Mouse (Mus musculus): ENCODE results near the gene Gorasp1. TPM values are rescaled to one million over a fixed set of nuclear protein-coding genes. Genes with fewer than 3 reads are reported as not detected.

Gorasp1 gene
- polyA plus RNA-seq, 1 experiment, result 22.5 TPM

DNA sequence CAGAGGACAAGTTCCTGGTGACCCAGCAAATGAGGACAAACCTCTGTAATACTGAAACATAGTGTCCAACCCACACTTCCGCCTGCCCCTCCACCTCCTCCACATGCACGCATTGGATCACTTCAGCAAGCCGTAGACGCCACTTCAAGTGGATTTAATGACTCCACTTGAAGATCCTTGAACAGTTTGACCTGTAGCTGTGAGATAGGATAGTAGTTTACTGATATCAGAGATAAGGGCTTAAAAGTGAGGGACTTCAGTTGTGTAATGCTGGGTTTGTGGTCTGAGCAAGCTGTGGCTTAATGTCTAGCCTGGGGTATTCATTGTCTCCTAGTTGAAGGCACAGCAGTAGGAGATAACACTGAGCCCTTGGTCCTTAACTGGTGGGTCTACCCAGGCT, 13.9 kb downstream of the Gorasp1 start:
- no peak for DNase-seq (ENCODE audit: low read depth)
- TF ChIP-seq CTCF (IDR thresholded peaks at IDR 0.05; ENCODE audit: borderline replicate concordance, extremely low read depth, insufficient read depth, insufficient read length), result no peak
- no peak for TF ChIP-seq POLR2A (IDR thresholded peaks at IDR 0.05; ENCODE audit: borderline replicate concordance, extremely low read depth, insufficient read depth, insufficient read length, poor library complexity, severe bottlenecking)

DNA sequence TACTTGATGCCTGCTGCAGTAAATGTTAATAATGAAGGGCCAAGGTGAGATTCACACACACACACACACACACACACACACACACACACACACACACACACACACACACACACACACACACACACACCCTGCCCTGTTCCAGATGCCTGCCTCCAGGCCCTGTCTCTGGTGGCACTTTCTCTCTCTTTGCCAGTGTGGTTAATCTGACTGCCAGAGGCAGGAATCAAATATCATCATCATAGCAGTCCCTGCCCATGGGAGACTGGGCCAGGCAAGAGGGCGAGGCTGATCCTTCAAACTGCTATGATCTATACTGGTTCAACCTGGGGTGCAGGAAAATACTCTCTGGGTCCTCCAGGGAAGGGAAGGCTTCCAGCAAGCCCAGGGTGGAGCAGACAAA, 17.5 kb downstream of the Gorasp1 start:
- TF ChIP-seq POLR2A (IDR thresholded peaks at IDR 0.05; ENCODE audit: borderline replicate concordance, extremely low read depth, insufficient read depth, insufficient read length, poor library complexity, severe bottlenecking), result no peak
- TF ChIP-seq CTCF (IDR thresholded peaks at IDR 0.05; ENCODE audit: borderline replicate concordance, extremely low read depth, insufficient read depth, insufficient read length), result no peak
- no peak for DNase-seq (ENCODE audit: low read depth)

DNA sequence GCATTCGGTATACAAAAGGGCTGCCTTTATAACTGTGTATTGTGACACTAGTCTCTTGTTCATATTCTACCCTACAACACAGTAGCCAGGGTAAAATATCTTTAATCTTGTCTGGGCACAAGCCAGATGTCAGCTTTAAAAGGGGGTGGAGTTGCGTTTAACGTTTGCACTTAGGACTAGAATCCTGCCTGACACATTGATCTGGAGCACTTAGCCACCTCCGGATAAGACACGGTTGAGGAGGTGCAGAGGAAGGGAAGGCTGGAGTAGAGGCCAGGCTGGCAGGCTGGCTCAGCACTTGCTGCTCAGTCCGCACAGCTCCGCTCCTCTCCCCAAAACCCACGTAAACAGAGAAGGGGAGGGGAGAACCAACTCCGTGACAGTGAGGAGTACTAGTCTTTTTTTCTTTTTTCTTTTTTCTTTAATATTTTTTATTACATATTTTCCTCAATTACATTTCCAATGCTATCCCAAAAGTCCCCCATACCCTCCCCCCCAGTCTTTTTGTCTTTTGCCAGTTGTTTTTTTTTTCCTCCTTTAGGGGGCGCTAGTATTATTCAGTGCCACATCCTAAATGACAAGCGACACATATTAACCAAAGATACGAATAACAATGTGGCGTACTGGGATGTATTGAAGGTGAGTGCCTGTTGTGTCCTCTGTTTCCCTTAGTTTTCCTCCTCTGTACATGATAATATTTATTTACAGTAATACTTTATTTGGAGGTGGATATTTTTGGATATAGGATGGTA, 24.1 kb downstream of the Gorasp1 start:
- TF ChIP-seq POLR2A (IDR thresholded peaks at IDR 0.05; ENCODE audit: borderline replicate concordance, extremely low read depth, insufficient read depth, insufficient read length, poor library complexity, severe bottlenecking) (no peak), CTCF (IDR thresholded peaks at IDR 0.05; ENCODE audit: borderline replicate concordance, extremely low read depth, insufficient read depth, insufficient read length) (no peak)
- DNase-seq (ENCODE audit: low read depth), result no peak

- TF ChIP-seq POLR2A (IDR thresholded peaks at IDR 0.05; ENCODE audit: borderline replicate concordance, extremely low read depth, insufficient read depth, insufficient read length, poor library complexity, severe bottlenecking), result no peak
- no peak for TF ChIP-seq CTCF (IDR thresholded peaks at IDR 0.05; ENCODE audit: borderline replicate concordance, extremely low read depth, insufficient read depth, insufficient read length)
- no peak for DNase-seq (ENCODE audit: low read depth)
Observed at GRCm38 (mm10) chr9:119909931-119910330, 27.4 kb downstream of the Gorasp1 start.

DNA sequence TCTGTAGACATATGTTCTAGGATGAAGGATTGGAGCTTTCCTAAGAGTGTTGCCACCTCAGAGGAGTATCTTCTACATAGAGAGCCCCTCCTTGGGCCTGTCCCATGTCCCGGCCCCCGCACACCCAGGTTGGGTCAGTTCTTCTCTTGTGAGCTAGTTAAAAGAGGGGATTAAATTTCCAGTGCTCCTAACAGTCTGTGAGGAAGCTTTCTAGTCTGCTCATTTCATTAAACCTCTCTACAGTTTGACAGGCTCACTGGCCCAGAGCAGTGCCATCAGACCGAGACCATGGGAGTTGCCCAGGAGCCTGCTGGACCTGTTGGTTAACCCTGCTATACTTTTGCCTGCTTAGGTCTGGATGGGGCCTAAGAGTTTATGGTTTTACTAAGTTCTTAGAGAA, 28.7 kb downstream of the Gorasp1 start:
- TF ChIP-seq POLR2A (IDR thresholded peaks at IDR 0.05; ENCODE audit: borderline replicate concordance, extremely low read depth, insufficient read depth, insufficient read length, poor library complexity, severe bottlenecking) (no peak), CTCF (IDR thresholded peaks at IDR 0.05; ENCODE audit: borderline replicate concordance, extremely low read depth, insufficient read depth, insufficient read length) (no peak)
- DNase-seq (ENCODE audit: low read depth), result no peak

DNA sequence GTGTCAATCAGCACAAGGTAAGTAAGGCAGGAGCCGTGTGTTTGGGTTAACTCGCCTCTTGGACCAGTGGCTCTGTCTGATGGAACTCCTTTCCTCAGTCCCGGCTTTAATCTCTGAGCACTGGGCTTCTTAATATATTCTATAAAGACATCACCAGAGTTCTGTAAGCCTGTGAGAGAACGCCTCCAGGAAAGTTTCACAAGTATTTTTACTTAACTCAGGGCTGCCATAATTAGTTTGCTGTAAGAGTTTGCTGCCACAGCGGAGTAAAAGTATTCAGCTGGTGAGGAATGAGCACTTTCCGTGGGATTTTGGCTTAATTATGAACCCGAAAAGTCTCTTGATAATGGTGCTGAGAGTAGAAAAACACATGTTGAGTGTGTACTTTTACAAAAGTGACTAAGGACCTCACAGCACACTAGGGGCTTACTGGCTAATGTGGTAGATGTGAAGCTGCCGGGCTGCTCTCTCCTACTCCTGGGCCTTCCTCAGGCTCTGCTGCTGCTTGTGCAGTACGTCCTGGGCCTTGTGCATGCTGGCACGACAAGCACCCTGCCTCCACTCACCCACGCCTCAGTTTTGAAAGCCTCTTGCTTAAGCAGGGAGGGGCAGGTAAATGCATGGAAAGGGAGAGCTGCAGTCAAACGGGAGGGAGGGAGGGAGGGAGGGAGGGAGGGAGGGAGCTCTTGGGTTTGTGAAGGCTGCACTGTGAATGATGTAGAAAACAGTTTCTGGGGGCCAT, 34.8 kb downstream of the Gorasp1 start:
- no peak for DNase-seq (ENCODE audit: low read depth)
- TF ChIP-seq POLR2A (IDR thresholded peaks at IDR 0.05; ENCODE audit: borderline replicate concordance, extremely low read depth, insufficient read depth, insufficient read length, poor library complexity, severe bottlenecking) (no peak), CTCF (IDR thresholded peaks at IDR 0.05; ENCODE audit: borderline replicate concordance, extremely low read depth, insufficient read depth, insufficient read length) (no peak)

DNA sequence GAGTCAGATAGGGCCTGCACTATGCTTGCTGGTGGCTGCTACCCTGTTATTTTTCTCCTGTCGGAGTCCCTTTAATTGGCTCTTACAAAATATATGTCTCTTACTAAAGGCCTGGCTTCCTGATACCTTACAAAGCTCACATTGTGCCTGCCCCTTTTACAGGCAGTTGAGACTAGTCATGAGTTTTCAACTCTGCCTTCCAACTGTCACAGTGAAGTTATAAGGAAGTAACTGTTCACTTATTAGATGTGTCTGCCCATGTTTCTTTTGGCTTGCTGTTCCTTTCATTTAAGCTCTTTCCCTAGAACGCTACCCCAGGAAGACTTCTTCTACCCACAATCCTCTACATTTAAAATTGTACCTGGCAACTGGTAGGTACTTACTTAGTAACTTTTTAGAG, 37.9 kb downstream of the Gorasp1 start:
- TF ChIP-seq CTCF (IDR thresholded peaks at IDR 0.05; ENCODE audit: borderline replicate concordance, extremely low read depth, insufficient read depth, insufficient read length), result no peak
- no peak for TF ChIP-seq POLR2A (IDR thresholded peaks at IDR 0.05; ENCODE audit: borderline replicate concordance, extremely low read depth, insufficient read depth, insufficient read length, poor library complexity, severe bottlenecking)
- no peak for DNase-seq (ENCODE audit: low read depth)

GRCm38 (mm10) chr9:119895040-119895721, 42.2 kb downstream of the Gorasp1 start:
- TF ChIP-seq POLR2A (IDR thresholded peaks at IDR 0.05; ENCODE audit: borderline replicate concordance, extremely low read depth, insufficient read depth, insufficient read length, poor library complexity, severe bottlenecking), result no peak
- no peak for TF ChIP-seq CTCF (IDR thresholded peaks at IDR 0.05; ENCODE audit: borderline replicate concordance, extremely low read depth, insufficient read depth, insufficient read length)
- DNase-seq (ENCODE audit: low read depth), result no peak

DNA sequence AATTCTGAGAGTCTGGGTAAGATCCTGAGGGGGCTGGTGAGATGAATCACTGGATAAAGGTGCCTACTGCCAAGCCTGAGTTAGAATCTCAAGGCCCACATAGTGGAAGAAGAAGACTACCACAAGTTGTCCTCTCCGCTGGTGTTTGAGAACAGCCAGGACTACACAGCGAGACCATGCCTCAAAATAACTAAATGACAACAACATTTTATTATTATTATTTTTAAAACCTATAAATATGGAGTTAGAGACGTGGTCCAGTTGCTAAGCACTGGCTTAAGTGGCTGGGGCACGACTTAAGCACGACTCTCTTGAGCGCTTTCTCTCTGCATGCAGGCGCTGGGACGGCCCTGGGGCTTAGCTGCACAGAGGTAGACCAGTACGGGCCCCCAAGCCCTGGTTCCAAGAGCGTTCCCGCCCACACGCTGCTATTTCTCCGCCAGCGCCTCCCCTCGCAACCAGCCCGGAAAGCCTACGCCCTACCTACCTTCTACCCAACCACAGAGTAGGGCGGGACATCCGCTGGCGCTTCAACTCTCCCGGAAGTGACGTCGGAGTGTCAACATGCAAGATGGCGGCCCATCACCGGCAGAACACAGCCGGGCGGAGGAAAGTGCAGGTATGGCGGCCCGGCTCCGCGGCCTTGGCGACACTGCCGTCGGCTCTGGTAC, 42.9 kb downstream of the Gorasp1 start, which contains the start of gene Wdr48:
Wdr48 (plus strand) TSS at position 540 of the 671 bp plus-strand sequence.
- no peak for TF ChIP-seq CTCF (IDR thresholded peaks at IDR 0.05; ENCODE audit: borderline replicate concordance, extremely low read depth, insufficient read depth, insufficient read length)
- peak; percentile 65; the same call in 1 of the 2 replicates for TF ChIP-seq POLR2A (IDR thresholded peaks at IDR 0.05; ENCODE audit: borderline replicate concordance, extremely low read depth, insufficient read depth, insufficient read length, poor library complexity, severe bottlenecking)
- DNase-seq (ENCODE audit: low read depth), result peak; percentile 100

DNA sequence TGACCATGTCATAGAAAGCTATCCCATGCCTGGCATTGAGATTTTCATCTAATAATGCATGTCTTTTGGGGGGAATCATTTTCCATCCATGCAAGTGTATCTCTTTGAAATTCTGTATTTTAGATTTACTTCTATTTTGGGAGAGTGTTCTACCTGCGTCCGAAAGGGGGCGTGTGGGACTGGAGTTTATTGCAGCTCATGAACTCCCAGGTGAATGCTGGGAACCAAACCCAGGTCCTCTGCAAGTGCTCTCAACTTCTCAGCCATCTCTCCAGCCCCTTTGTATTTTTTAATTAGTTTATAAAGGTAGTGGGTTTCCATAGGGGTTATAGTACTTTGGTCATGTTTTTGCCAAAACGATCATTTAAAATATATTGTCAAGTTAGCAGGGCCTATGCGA, 43.5 kb downstream of the Gorasp1 start:
- TF ChIP-seq POLR2A (IDR thresholded peaks at IDR 0.05; ENCODE audit: borderline replicate concordance, extremely low read depth, insufficient read depth, insufficient read length, poor library complexity, severe bottlenecking), result no peak
- no peak for TF ChIP-seq CTCF (IDR thresholded peaks at IDR 0.05; ENCODE audit: borderline replicate concordance, extremely low read depth, insufficient read depth, insufficient read length)
- DNase-seq (ENCODE audit: low read depth), result no peak

GRCm38 (mm10) chr9:119890692-119891091, 46.7 kb downstream of the Gorasp1 start:
- DNase-seq (ENCODE audit: low read depth), result peak; percentile 78
- TF ChIP-seq POLR2A (IDR thresholded peaks at IDR 0.05; ENCODE audit: borderline replicate concordance, extremely low read depth, insufficient read depth, insufficient read length, poor library complexity, severe bottlenecking) (no peak), CTCF (IDR thresholded peaks at IDR 0.05; ENCODE audit: borderline replicate concordance, extremely low read depth, insufficient read depth, insufficient read length) (peak; percentile 75; the same call in 1 of the 2 replicates)

All from brain, embryonic 14.5 days (tissue).